Mouse (Mus musculus): ENCODE data around the gene Wdr83.
A peak's percentile ranks its signal among the peaks of the same experiment; 100 is the strongest.

Wdr83 gene

GRCm38 (mm10) chr8:85035728-85036310 is 45.3 kb downstream of the Wdr83 start:
- peak; percentile 45 to 82 for DNase-seq (ENCODE audit: inconsistent age in 2 of 2, low spot score in 1 of 2)

GRCm38 (mm10) chr8:85035165-85035727 is 45.9 kb downstream of the Wdr83 start:
- peak in 1 of 2 experiments; percentile 78 for DNase-seq (ENCODE audit: inconsistent age in 2 of 2, low spot score in 1 of 2)

- peak; percentile 74 to 89 for DNase-seq (ENCODE audit: inconsistent age in 2 of 2, low spot score in 1 of 2)
Observed at GRCm38 (mm10) chr8:85034764-85035163, 46.3 kb downstream of the Wdr83 start.

- DNase-seq (ENCODE audit: inconsistent age in 2 of 2, low spot score in 1 of 2): peak in 1 of 2 experiments; percentile 43
Observed at GRCm38 (mm10) chr8:85033867-85034266, 47.2 kb downstream of the Wdr83 start.

GRCm38 (mm10) chr8:85032622-85033311 is 48.3 kb downstream of the Wdr83 start:
- peak in 1 of 2 experiments; percentile 71 for DNase-seq (ENCODE audit: inconsistent age in 2 of 2, low spot score in 1 of 2)

- DNase-seq (ENCODE audit: inconsistent age in 2 of 2, low spot score in 1 of 2): peak in 1 of 2 experiments; percentile 49
Observed at GRCm38 (mm10) chr8:85029271-85029670, 51.8 kb downstream of the Wdr83 start.

GRCm38 (mm10) chr8:85027922-85028321 is 53.2 kb downstream of the Wdr83 start:
- no peak for DNase-seq (ENCODE audit: inconsistent age in 2 of 2, low spot score in 1 of 2)

- no peak for DNase-seq (ENCODE audit: inconsistent age in 2 of 2, low spot score in 1 of 2)
Observed at GRCm38 (mm10) chr8:85027516-85027855, 53.6 kb downstream of the Wdr83 start.

- DNase-seq (ENCODE audit: inconsistent age in 2 of 2, low spot score in 1 of 2): peak; percentile 98 to 99
Observed at GRCm38 (mm10) chr8:85026670-85027515, 54.2 kb downstream of the Wdr83 start, which contains the start of gene Trir. Gene Trir (plus strand): TSS chr8:85026823.

- peak; percentile 84 to 96 for DNase-seq (ENCODE audit: inconsistent age in 2 of 2, low spot score in 1 of 2)
Observed at GRCm38 (mm10) chr8:85025098-85025932, 55.8 kb downstream of the Wdr83 start, which contains the start of gene Asna1. Gene Asna1 (minus strand): TSS chr8:85025281.
